Mouse (Mus musculus) thymus, adult 2 months (tissue): ENCODE results near the gene Castor1. TPM values are rescaled to one million over a fixed set of nuclear protein-coding genes. Genes with fewer than 3 reads are reported as not detected.

Source experiments
- DNase-seq: peaks from one replicate; pipeline ENCODE4 v3.0.0; 2021
- H3K27ac ChIP-seq: fragments of 200-500 bp; 2 replicates; pipeline ENCODE4 v1.5.1; 2012; ENCODE audit warnings: low read length, control low read depth; ENCODE audit not compliant: control insufficient read depth, insufficient read depth
- H3K27me3 ChIP-seq: fragments of 200-500 bp; 2 replicates; pipeline ENCODE4 v1.6.1; 2012; ENCODE audit warnings: mild to moderate bottlenecking, low read length, moderate library complexity, mixed read lengths; ENCODE audit not compliant: control insufficient read depth, insufficient read depth
- H3K36me3 ChIP-seq: fragments of 200-500 bp; 2 replicates; pipeline ENCODE4 v1.6.1; 2012; ENCODE audit warnings: mild to moderate bottlenecking, low read length, moderate library complexity; ENCODE audit not compliant: control insufficient read depth, insufficient read depth
- H3K4me1 ChIP-seq: fragments of 200-500 bp; replicated peaks from 2 replicates; pipeline ENCODE4 v1.6.1; 2012; ENCODE audit warnings: low read length; ENCODE audit not compliant: control insufficient read depth, insufficient read depth
- H3K4me3 ChIP-seq: fragments of 200-500 bp; 2 replicates; pipeline ENCODE4 v1.5.1; 2012; ENCODE audit warnings: mild to moderate bottlenecking, low read length, control low read depth, moderate library complexity; ENCODE audit not compliant: control insufficient read depth, insufficient read depth
- CTCF ChIP-seq: fragments of 200-500 bp; IDR thresholded peaks from 2 replicates; pipeline ENCODE4 v1.5.1; 2012; ENCODE audit warnings: mild to moderate bottlenecking, control low read depth, low read length, moderate library complexity, borderline replicate concordance; ENCODE audit not compliant: control insufficient read depth, poor library complexity, insufficient read depth; ENCODE audit errors: extremely low read depth
- POLR2A ChIP-seq: fragments of 200-500 bp; IDR thresholded peaks from 2 replicates; pipeline ENCODE4 v1.6.1; 2012; ENCODE audit warnings: mild to moderate bottlenecking, low read length, control low read depth, moderate library complexity; ENCODE audit not compliant: control insufficient read depth, poor library complexity, insufficient read depth; ENCODE audit errors: extremely low read depth
- WGBS: fragments of 180-500 bp; shearing (Covaris S2); methylation state at CpG from one replicate; pipeline ENCODE4 v1.1.7; 2018; 5-methylcytosine and 5-hydroxymethylcytosine counted together
- polyA plus RNA-seq: library from polyadenylated mRNA; depleted of rRNA; stranded (reverse); fragments of >200 nt; gene quantifications from 2 replicates; pipeline ENCODE4 v1.2.3, GENCODE M21; 2012

The Castor1 gene
- polyA plus RNA-seq, 1 experiment: 34.5 TPM

- H3K4me1 ChIP-seq: no peaks in the 10 kb centered on the region
- H3K27ac ChIP-seq: no peak overlapping the region
- 40% methylated on average over 3 of the region's 3 CpGs for WGBS
Observed at GRCm38 (mm10) chr11:4195597-4196031, 22.4 kb upstream of the Castor1 start.

GRCm38 (mm10) chr11:4196636-4197035 is 21.4 kb upstream of the Castor1 start:
- Histone ChIP-seq H3K4me1 (no peaks in the 10 kb centered on the region), H3K4me3 (no peak overlapping the region), H3K27ac (no peak overlapping the region), H3K36me3 (no peaks in the 10 kb centered on the region), H3K27me3 (no peaks in the 10 kb centered on the region)
- TF ChIP-seq POLR2A (no peak), CTCF (no peak)
- DNase-seq: no peak
- 96% methylated on average over 8 of the region's 8 CpGs for WGBS

More at GRCm38 (mm10) chr11:4195597-4196031, 22.4 kb upstream of the Castor1 start:
- H3K27me3 ChIP-seq: no peaks in the 10 kb centered on the region
- no peak for DNase-seq
- TF ChIP-seq POLR2A (no peak), CTCF (no peak)
- no peak overlapping the region for H3K4me3 ChIP-seq
- H3K36me3 ChIP-seq: no peaks in the 10 kb centered on the region

GRCm38 (mm10) chr11:4197691-4198090 is 20.3 kb upstream of the Castor1 start:
- no peak for TF ChIP-seq POLR2A
- TF ChIP-seq CTCF: no peak
- H3K4me1 ChIP-seq: peaks cover 5% of the 10 kb centered on the region
- WGBS: 96% methylated on average over 1 of the region's 1 CpGs
- no peaks in the 10 kb centered on the region for H3K27me3 ChIP-seq
- no peak overlapping the region for H3K4me3 ChIP-seq
- DNase-seq: no peak
- no peaks in the 10 kb centered on the region for H3K36me3 ChIP-seq
- no peak overlapping the region for H3K27ac ChIP-seq

- Histone ChIP-seq H3K4me3 (no peak overlapping the region), H3K4me1 (peaks cover 30% of the 10 kb centered on the region), H3K36me3 (peaks cover 7% of the 10 kb centered on the region), H3K27me3 (no peaks in the 10 kb centered on the region), H3K27ac (peak overlapping the region; percentile 37)
- TF ChIP-seq POLR2A: no peak
- no peak for TF ChIP-seq CTCF
- 87% methylated on average over 11 of the region's 11 CpGs for WGBS
- DNase-seq: no peak
Observed at GRCm38 (mm10) chr11:4201981-4202700, 15.9 kb upstream of the Castor1 start.

- Histone ChIP-seq H3K27me3 (no peaks in the 10 kb centered on the region), H3K4me3 (no peak overlapping the region), H3K4me1 (peaks cover 34% of the 10 kb centered on the region), H3K27ac (peak overlapping the region; percentile 92), H3K36me3 (peaks cover 10% of the 10 kb centered on the region)
- WGBS: 41% methylated on average over 12 of the region's 12 CpGs
- no peak for TF ChIP-seq CTCF
- TF ChIP-seq POLR2A: no peak
- DNase-seq: no peak
Observed at GRCm38 (mm10) chr11:4202995-4203704, 14.9 kb upstream of the Castor1 start.

- 41% methylated on average over 2 of the region's 2 CpGs for WGBS
- TF ChIP-seq POLR2A: no peak
- no peak for TF ChIP-seq CTCF
- DNase-seq: peak; percentile 69
- Histone ChIP-seq H3K27ac (peak overlapping the region; percentile 92), H3K36me3 (peaks cover 10% of the 10 kb centered on the region), H3K4me3 (no peak overlapping the region), H3K27me3 (no peaks in the 10 kb centered on the region), H3K4me1 (peaks cover 34% of the 10 kb centered on the region)
Observed at GRCm38 (mm10) chr11:4203705-4204074, 14.3 kb upstream of the Castor1 start.

GRCm38 (mm10) chr11:4205097-4205655 is 12.8 kb upstream of the Castor1 start:
- Histone ChIP-seq H3K27ac (no peak overlapping the region), H3K4me3 (no peak overlapping the region), H3K27me3 (no peaks in the 10 kb centered on the region), H3K36me3 (peaks cover 16% of the 10 kb centered on the region), H3K4me1 (peaks cover 34% of the 10 kb centered on the region)
- no peak for TF ChIP-seq POLR2A
- no peak for TF ChIP-seq CTCF
- DNase-seq: no peak
- 91% methylated on average over 5 of the region's 5 CpGs for WGBS
